Mouse (Mus musculus): ENCODE data around the gene Glb1l2.
A peak's percentile ranks its signal among the peaks of the same experiment; 100 is the strongest.

Gene Glb1l2

GRCm38 (mm10) chr9:26805935-26806666 is at the start of gene Glb1l2:
Gene Glb1l2, minus strand, starts transcription at chr9:26806468.
- DNase-seq (ENCODE audit: low spot score): peak; percentile 96

GRCm38 (mm10) chr9:26831089-26831488 is 24.8 kb upstream of the Glb1l2 start:
- DNase-seq (ENCODE audit: low spot score): peak; percentile 1

DNA sequence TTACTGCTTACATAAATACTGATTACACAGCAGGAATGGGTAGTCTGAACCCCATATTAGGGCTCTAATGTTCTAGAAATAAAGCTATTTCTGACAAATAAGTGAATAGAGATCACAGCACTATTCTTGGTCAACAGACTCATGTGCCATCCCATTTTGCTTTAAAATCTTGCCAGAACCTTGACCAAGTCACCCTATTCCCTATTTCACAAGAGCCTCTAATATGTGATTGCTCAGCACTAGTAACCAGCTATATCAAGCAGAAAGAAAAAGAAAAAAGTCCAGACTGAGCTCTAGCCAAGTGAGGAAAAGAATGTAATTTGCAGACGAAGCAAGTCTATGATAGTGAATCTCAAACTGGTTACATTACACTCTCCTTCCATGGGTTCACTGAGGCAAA is 13.7 kb upstream of the Glb1l2 start:
- peak; percentile 1 for DNase-seq (ENCODE audit: low spot score)

- no peak for DNase-seq (ENCODE audit: low spot score)
Measured at GRCm38 (mm10) chr9:26808735-26809134, 2.5 kb upstream of the Glb1l2 start.

DNA sequence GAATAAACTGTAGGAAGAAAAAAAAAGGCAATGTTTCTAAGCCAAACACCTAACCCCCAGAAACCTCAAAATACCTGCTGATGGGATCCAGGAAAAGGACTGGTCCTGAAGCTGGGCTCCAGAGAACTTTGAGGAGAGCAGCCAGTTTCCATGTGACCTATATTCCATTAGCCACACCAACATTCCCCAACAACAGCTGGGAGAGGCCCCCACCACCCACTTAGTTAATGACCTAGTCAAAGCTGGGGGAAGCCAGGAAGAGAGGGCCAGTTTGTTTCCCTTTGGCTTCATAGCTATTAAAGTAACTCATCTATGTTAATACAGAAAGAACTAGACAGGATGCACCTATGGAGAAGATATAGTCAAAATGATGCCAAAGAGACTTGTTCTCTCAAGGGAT is 1.9 kb downstream of the Glb1l2 start:
- DNase-seq (ENCODE audit: low spot score): no peak

GRCm38 (mm10) chr9:26800357-26800756 is 5.9 kb downstream of the Glb1l2 start:
- no peak for DNase-seq (ENCODE audit: low spot score)

DNA sequence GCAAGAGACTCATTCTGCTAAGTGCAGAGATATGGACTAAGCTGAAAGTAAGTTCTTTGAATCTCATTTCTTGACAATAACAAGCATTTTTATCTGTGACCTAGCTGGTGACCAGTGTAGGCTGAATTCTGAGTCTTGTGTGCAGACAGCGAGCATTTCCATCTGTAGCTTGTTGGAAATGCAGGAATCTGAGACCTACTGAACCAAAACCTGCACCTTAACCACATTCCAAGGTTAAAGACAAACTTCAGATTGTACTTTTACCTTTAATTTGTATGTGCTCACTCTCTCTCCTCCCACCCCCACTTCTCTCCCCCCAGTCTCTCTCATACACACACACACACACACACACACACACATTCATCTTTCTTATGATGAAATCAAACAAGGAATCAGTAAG is 7.5 kb downstream of the Glb1l2 start:
- DNase-seq (ENCODE audit: low spot score): no peak

GRCm38 (mm10) chr9:26798205-26798604 is 8.1 kb downstream of the Glb1l2 start:
- DNase-seq (ENCODE audit: low spot score): no peak

GRCm38 (mm10) chr9:26792829-26793228 is 13.4 kb downstream of the Glb1l2 start:
- DNase-seq (ENCODE audit: low spot score): peak; percentile 71

DNA sequence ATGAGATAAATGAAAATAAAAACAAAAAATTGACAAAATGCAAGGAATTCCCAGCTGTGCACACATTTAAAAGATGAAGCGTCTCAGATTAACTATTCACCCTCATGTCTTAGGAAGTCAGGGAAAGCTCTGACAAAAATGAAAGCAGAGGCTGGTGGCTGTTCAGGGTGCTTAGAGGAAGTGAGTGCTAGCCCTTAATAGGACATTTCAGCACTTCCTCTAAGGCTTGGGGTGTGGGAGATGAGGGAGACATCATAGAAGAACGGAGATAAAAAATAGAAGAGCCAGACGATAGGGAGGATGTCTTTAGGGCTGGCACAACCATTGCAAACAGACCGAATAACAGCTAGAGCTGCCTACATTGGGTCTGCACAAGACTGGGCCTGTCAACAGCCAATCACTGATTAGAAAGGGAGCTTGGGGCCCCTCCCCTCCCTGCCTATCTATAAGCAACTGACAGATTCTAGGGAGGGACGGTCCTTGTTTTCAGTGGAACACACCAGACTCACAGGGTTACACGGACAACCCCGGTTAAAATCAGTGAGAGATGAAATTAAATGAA is 22.8 kb downstream of the Glb1l2 start:
- DNase-seq (ENCODE audit: low spot score): no peak

GRCm38 (mm10) chr9:26778421-26778820 is 27.8 kb downstream of the Glb1l2 start:
- no peak for DNase-seq (ENCODE audit: low spot score)

- peak; percentile 59 for DNase-seq (ENCODE audit: low spot score)
Measured at GRCm38 (mm10) chr9:26776122-26776902, 30.0 kb downstream of the Glb1l2 start.

GRCm38 (mm10) chr9:26775700-26776099 is 30.6 kb downstream of the Glb1l2 start:
- no peak for DNase-seq (ENCODE audit: low spot score)

GRCm38 (mm10) chr9:26768181-26768580 is 38.1 kb downstream of the Glb1l2 start:
- DNase-seq (ENCODE audit: low spot score): no peak

DNA sequence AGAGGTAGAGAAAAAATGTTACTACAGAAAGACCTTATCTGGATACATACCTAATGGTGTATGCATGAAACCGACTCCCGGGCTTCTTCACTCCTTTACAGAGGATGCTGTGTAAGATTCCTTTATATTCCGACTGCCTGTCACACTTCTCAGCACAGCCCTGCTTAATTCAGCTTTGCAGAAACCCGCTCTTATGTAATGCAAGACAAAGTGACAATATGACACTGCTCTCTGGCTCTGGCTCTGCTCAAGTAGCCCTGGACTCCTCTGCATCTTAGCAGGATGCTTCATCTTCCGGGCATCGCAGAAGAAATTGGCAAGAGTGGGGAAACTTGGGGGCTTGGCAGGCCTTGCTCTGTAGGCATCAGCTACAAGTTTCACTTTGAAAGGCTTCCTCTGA is 43.8 kb downstream of the Glb1l2 start:
- DNase-seq (ENCODE audit: low spot score): no peak

DNA sequence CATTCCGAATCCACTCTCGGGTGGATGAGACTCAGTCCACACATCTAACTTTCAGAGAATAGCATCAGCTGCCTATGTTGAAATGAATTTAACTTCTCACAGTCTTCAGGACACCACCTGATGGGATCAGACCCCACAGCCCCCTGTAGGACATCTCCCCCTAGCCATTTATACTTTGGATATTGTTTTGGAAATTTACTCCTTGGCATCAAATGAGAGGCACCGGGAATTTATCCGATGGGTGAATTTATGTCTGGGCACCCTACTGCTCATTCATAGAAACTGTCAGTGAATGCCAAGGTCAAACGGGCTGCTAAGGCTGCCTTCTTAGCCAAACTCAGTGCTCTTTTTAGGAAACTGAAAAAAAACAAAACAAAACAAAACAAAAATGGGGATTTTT is 45.7 kb downstream of the Glb1l2 start:
- DNase-seq (ENCODE audit: low spot score): no peak

DNA sequence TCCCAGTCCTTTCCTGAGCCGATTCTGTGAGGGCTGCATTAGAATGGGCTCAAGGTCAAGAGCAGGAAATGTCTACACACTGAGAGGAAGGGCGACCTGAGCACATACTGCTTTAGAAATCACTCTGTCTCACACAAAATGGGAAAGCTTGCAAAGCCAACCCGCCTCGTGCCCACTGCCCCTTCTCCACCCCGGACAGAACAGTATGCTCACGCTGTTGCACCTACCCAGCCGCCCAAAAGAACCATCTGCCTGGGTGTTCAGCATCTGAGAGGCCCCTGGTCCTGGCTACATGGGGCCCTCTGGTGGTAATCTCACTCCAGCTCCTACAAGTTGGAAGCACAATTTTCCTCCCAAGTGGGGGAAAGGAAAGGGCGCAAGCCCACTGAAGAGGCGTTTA is 46.2 kb downstream of the Glb1l2 start:
- DNase-seq (ENCODE audit: low spot score): no peak

- DNase-seq (ENCODE audit: low spot score): no peak
Measured at GRCm38 (mm10) chr9:26748893-26749292, 57.4 kb downstream of the Glb1l2 start.

- no peak for DNase-seq (ENCODE audit: low spot score)
Measured at GRCm38 (mm10) chr9:26747121-26747520, 59.1 kb downstream of the Glb1l2 start.

- DNase-seq (ENCODE audit: low spot score): no peak
Measured at GRCm38 (mm10) chr9:26742817-26743216, 63.5 kb downstream of the Glb1l2 start.

DNA sequence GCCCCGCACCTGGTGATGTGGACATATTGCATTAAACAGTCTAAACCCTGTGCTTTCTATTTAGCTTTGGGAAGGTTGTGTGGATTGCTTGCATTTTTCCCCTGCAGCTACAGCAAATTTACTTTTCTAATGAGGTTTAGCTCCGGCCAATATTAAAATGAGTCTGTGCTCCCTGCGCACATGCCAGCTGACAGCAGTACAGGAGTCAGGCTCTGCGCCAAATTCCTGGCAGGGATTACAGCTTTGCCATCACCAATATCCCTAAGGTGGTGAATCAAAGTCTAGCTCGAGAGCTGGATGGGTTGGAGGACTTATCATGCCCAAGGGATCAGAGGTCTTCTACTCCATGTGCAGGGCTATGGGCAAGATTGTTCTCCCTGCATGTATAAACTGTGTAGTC is 69.2 kb downstream of the Glb1l2 start:
- DNase-seq (ENCODE audit: low spot score): no peak

- no peak for DNase-seq (ENCODE audit: low spot score)
Measured at GRCm38 (mm10) chr9:26733986-26734385, 72.3 kb downstream of the Glb1l2 start.

- no peak for DNase-seq (ENCODE audit: low spot score)
Measured at GRCm38 (mm10) chr9:26733206-26733891, 72.9 kb downstream of the Glb1l2 start, which contains the start of gene B3gat1. Gene B3gat1, plus strand, starts transcription at chr9:26733728.

All from lung, postnatal 25 days (tissue).